Mouse (Mus musculus) liver (tissue): ENCODE measurements around the gene Mafk.

ENCODE experiments used
- DNase-seq: peaks from one replicate; pipeline ENCODE4 v3.0.0-alpha.2; 2020; ENCODE audit warnings: mixed read lengths

Mafk gene

DNA sequence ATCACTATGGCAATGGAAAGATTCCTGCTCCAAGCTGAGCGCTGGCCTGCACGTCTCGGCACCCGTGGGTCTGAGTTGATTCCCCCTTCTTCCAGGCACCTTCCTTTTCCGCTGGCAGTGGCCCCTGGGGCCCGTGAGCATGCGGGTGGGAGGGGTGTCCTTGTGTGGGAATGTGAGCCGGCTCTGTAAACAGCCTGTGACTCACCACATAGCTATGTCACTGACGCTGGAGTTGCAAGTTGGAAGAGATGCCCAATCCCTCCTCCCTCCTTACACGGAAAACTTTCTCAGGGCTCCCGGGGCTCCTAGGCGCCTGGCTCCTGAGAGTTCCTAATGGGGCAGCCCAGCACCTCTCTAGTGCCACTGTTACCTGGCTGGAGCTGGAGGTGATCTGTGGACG is 5.6 kb downstream of the Mafk start:
- peak; percentile 56 for DNase-seq

DNA sequence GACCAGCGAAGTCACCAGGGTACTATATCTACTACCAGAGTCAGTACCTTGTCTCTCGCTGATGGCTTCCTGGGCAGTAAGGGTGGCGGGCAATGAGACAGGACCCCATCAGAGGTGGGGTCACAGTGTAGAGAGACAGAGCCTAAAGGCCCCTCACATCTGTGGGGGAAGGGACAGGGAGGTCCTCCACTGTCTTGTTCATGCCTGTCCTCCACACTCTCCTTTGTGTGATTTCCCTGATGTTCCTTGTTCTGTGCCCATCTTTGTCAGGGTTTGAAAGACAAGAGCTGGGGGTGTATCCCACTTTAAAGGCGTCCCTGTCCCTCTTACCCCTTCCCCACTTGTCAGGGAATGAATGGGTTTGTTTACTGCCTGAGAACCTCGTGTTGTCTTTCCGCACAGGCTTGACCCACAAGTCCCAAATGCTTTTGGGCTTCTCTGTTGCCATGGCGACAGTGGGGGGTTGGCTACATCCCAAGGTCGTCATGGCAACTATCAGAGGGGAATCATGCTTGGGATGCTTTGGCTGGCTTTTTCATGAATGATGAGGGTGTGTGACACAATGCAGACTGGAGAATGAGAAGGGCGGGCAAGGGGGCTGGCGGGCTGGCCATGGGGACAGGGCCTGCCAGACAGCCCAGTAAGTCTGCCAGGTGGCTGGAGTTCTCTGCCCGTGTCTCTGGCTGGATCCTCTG is 6.3 kb downstream of the Mafk start:
- DNase-seq: peak; percentile 39

DNA sequence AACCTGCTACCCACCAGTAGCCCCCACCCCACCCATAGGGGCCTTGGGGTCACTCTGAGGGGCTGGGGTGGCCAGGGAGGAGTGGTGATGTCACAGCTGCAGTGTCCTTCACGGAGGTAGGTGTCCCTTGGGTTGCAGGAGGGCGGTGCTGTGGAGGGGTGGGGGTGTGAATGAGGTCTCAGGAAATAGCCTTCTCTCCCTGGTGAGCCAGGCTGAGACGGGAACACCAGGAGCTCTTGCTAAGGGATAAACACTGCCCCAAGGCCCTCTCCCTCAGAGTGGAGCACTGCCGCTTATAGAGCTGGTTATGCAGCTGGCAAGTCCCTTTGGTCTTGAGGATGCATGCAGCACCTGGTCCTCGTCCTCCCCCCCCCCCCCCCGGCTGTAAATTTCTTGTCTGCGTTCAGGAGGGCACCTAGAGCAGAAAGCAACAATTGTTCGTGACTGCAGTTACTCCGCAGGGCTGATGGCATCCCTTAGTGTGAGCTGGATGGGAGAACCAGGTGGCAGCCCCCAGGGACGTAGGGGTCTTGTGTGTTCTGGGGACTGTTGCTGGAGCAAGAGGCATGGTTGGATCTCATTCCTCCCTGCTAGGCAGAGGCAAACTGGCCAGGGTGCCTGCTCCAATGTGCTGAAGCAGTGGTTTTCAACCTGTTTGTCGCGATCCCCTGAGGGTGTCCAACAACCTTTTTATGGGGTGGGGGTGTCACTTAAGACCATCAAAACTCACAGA is 7.0 kb downstream of the Mafk start:
- peak; percentile 2 for DNase-seq

DNA sequence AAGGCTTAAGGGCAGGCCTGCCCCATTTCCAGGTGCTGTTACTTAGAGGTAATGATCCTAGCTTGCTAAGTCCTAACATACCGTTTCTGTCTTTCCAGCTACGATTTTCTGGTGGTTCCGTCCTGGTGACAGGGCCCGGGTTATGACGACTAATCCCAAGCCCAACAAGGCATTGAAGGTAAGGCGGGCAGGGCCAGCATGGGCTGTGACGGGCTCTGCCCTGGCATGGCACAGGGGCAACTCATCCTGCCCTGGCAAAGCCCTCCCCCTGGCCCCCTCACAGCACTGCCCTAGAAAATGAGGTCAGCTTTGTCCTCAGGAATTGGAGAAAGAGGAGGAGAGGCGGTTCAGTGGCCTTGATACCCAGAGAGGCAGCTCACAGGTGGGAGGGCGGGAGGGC is 7.7 kb downstream of the Mafk start:
- DNase-seq: peak; percentile 2

DNA sequence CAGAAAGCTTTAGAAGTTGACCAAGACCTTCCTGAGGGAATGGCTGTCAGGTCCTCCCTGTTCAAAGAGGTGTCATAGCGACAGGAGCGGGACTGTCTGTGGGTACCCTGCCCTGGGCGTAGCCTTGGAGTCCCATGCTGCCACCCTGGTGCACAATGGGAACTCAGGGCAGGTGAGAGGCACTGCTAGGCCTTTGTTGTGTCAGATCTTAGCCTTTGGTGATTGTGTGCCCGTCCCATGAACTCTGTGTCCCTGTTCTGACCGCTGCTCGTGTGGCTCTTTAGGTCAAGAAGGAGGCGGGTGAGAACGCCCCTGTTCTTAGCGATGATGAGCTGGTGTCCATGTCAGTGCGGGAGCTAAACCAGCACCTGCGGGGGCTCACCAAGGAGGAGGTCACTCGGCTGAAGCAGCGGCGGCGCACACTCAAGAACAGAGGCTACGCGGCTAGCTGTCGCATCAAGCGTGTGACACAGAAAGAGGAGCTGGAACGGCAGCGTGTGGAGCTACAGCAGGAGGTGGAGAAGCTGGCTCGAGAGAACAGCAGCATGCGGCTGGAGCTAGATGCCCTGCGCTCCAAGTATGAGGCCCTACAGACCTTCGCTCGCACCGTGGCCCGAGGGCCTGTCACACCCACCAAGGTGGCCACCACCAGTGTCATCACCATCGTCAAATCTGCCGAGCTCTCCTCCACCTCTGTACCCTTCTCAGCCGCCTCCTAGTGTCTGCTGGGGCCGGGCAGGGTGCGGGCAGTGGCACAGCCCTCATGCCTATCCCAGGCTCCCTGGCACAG is 8.7 kb downstream of the Mafk start:
- DNase-seq: no peak

DNA sequence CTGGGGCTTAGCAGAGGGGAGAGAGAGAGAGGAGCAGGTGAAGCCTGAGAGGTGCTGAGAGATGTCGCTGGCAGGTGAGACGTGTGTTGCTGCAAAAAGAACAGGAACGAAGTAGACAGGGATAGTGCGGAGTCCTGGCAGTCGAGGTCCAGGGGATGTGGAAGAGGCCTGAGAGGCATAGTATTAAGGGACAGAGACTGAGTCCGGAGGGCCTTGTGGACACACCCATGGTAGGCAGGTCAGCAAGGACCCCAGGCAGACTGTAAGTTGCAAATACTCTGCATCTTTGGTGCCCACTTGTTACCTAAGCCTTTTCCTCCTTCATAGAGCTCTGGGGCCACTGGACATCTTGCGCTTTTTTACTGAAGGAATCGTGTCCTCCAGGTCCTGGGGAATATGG is 9.9 kb downstream of the Mafk start:
- no peak for DNase-seq

- no peak for DNase-seq
These were observed 10.6 kb downstream of the Mafk start for GRCm38 (mm10) chr5:139801880-139802279.

GRCm38 (mm10) chr5:139803165-139803564 is 11.9 kb downstream of the Mafk start:
- peak; percentile 80 for DNase-seq

GRCm38 (mm10) chr5:139803601-139804102 is 12.3 kb downstream of the Mafk start:
- DNase-seq: peak; percentile 91

DNA sequence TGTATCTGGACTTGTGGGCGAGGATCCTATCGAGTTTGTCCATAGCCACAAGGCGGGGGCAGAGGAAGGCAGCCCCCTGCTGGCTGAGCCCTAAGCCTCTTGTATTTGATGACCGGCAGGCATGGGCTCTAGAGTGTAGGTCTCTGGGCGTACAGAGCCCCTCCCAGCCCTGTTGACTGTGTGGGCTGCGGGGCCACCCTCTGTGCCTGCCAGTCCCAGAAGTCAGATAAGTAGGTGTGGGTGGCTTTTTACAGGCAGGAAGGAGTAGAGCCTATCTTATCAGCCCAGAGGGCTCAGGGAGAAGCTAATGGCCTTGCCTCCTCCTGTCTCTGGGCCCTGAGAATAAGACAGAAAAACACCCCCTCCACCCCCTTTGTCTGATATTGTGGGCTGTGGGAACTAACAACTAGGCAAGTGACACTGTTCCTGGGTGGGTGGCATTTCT is 12.8 kb downstream of the Mafk start:
- DNase-seq: peak; percentile 94

GRCm38 (mm10) chr5:139804573-139805111 is 13.3 kb downstream of the Mafk start:
- peak; percentile 78 for DNase-seq

DNA sequence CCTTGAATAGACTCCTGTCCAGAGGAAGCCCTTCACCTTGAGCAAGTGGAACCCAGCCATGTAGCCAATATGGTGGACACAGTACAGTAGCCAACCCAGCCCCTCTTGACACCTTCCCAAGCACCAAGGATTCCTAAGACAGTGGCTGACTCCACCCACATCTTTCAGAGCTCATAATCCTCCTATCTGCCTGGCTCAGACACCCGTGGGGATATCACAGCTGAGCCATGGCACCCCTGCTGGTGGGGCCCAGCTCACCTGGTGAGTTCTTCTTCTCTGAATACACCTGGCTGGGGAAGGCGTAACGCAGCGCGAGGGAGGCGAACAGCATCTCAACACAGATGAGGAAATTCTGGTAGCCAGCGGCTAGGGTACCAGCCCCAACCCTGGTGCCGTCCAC is 14.6 kb downstream of the Mafk start:
- DNase-seq: peak; percentile 86

DNA sequence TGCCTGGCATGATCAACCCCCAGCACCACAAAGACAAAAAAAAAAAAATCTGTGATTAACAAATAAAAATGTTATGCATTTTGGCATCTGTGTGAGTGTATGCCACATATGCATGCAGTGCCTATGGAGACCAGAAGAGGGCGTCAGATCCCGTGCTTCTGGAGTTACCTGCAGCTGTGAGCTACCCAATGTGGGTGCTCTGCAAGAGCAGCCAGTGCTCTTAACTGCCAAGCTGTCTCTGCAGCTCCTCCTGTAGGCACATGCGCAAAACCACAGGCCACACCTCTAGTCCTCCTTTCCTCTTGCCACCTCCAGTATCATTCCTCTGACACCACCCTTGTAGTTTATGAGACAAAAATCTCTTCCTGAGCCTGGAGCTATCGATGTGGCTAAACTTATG is 18.1 kb downstream of the Mafk start:
- peak; percentile 61 for DNase-seq

- DNase-seq: no peak
These were observed 20.5 kb downstream of the Mafk start for GRCm38 (mm10) chr5:139811677-139812397.

DNA sequence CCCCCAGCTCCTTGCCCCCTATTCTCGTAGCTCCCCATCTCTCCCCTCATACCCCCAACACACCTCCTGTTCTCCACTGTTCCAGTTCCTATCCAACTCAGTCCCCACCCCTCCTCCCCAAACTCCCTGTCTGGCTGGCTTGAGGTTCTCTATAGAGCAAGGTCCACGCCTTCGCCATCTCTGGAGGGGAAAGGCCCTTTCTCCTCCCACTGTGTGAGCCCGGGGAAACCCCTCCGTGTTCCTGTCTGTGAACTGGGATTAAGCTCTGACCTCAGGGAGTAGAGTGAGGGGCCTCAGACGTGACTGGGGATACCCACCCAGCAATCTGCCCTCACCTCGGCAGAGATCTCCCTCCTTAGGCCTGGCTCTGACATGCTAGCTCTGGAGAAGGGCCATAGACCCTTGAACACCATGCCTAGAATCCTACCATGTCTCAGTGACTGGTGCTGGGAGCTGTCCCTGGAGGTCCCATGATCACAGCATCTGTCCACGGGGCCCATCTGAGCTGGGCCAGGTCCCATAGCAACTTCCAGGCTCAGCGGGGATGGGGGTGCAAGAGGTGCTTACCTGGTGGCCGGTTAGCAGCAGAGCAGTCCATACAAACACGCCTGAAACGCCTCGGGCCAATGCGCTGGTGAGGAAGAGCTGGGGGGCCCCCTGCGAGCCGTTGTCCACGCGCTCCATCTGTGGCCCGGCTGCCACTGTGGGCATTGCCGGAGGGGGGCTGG is 21.2 kb downstream of the Mafk start:
- no peak for DNase-seq

GRCm38 (mm10) chr5:139813126-139813490 is 21.8 kb downstream of the Mafk start:
- no peak for DNase-seq

GRCm38 (mm10) chr5:139813963-139814381 is 22.7 kb downstream of the Mafk start:
- DNase-seq: no peak

GRCm38 (mm10) chr5:139815964-139816363 is 24.7 kb downstream of the Mafk start:
- DNase-seq: no peak

DNA sequence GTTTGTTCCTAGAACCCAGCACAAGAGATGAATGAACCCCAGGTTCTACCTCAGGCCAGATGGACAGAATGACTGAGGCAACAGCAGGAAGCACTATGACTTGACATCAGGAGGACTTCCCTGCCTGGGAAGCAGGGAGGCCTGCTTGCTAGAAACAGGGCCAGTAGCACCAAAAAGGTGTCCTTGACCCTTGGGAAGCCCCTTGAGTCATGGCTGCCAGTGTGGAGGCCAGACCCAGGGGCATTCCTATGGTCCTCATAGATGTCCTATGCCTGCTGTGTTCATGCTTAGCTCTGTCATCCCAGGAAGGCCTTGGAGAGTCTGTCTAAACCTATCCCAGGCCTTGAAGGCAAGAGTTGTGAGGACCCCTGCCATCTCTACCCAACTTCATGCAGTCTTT is 25.1 kb downstream of the Mafk start:
- no peak for DNase-seq

- DNase-seq: peak; percentile 71
These were observed 26.0 kb downstream of the Mafk start for GRCm38 (mm10) chr5:139817292-139817691.

DNA sequence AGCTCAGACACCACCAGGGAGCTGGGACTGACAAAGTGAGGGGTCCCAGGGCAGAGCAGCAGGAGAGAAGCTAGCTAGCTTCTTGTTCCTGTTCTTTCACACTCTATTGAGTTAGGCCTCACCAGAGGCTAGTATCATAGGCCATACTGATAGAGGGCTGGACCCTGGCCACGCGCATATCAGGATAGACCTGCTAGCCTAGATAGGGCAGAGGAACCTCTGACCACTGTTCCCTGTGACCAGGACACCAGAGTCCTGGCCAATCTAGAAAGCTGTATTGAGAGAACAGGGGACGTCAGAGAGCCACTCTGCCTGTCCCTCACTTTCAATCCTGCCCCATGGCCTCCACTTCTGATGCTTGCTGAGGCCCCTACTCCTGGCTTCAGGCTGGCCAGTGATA is 26.7 kb downstream of the Mafk start:
- DNase-seq: no peak

- DNase-seq: peak; percentile 87
These were observed 27.5 kb downstream of the Mafk start for GRCm38 (mm10) chr5:139818801-139819200.
